Mouse (Mus musculus): ENCODE measurements around the gene Ano6. TPM values are rescaled to one million over a fixed set of nuclear protein-coding genes. Genes with fewer than 3 reads are reported as not detected.

Ano6 gene
- polyA plus RNA-seq, 1 experiment from 2014 or later: 52.3 TPM

GRCm38 (mm10) chr15:95907909-95908308 lies 117.3 kb downstream of the Ano6 start:
- 91% methylated on average over 1 of the region's 1 CpGs for WGBS
- no peak overlapping the region for H3K4me3 ChIP-seq
- no peak for ATAC-seq (ENCODE audit: insufficient number of reproducible peaks, insufficient read depth, low FRiP score, low TSS enrichment, low read depth)

GRCm38 (mm10) chr15:95910099-95910780 lies 119.6 kb downstream of the Ano6 start:
- 73% methylated on average over 3 of the region's 3 CpGs for WGBS
- Histone ChIP-seq H3K4me3 (no peak overlapping the region), H3K36me3 (peaks cover 21% of the 10 kb centered on the region), H3K9ac (no peak overlapping the region), H3K27ac (no peak overlapping the region), H3K9me3 (no peaks in the 10 kb centered on the region), H3K4me1 (peaks cover 15% of the 10 kb centered on the region), H3K27me3 (no peaks in the 10 kb centered on the region), H3K4me2 (no peak overlapping the region)
- ATAC-seq (ENCODE audit: insufficient number of reproducible peaks, insufficient read depth, low FRiP score, low TSS enrichment, low read depth): no peak

More at GRCm38 (mm10) chr15:95907909-95908308, 117.3 kb downstream of the Ano6 start:
- no peak overlapping the region for H3K9ac ChIP-seq
- peaks cover 15% of the 10 kb centered on the region for H3K4me1 ChIP-seq
- no peak overlapping the region for H3K27ac ChIP-seq
- peaks cover 2% of the 10 kb centered on the region; the same call in 1 of the 2 replicates for H3K36me3 ChIP-seq
- H3K27me3 ChIP-seq: no peaks in the 10 kb centered on the region
- H3K4me2 ChIP-seq: no peak overlapping the region
- no peaks in the 10 kb centered on the region for H3K9me3 ChIP-seq

GRCm38 (mm10) chr15:95914963-95915362 lies 124.3 kb downstream of the Ano6 start:
- no peaks in the 10 kb centered on the region for H3K27me3 ChIP-seq
- H3K9me3 ChIP-seq: no peaks in the 10 kb centered on the region
- H3K9ac ChIP-seq: no peak overlapping the region
- no peak overlapping the region for H3K4me3 ChIP-seq
- H3K36me3 ChIP-seq: peaks cover 53% of the 10 kb centered on the region
- no peak overlapping the region for H3K4me2 ChIP-seq
- 88% methylated on average over 3 of the region's 3 CpGs for WGBS
- H3K4me1 ChIP-seq: peaks cover 10% of the 10 kb centered on the region
- H3K27ac ChIP-seq: no peak overlapping the region
- no peak for ATAC-seq (ENCODE audit: insufficient number of reproducible peaks, insufficient read depth, low FRiP score, low TSS enrichment, low read depth)

DNA sequence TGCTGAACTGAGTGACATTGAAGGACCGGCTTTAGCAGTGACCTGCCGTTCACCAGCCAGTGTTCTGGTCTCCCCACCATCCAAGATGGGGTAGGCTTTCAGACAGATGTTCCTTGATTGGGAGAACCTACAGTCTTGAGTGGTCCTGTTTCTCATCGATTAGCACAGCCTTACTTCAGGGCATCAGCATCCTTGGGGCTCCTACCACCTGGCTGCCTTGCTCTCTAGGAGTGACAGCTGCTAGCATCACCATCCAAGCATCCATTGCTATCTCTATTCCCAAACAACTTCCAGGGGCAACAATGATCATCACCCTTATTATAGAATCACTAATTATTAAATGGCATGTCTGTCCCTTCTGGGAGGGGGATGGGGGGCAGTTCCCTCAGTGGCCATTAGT lies 124.8 kb downstream of the Ano6 start:
- no peaks in the 10 kb centered on the region for H3K9me3 ChIP-seq
- 87% methylated on average over 3 of the region's 3 CpGs for WGBS
- H3K4me3 ChIP-seq: no peak overlapping the region
- H3K9ac ChIP-seq: no peak overlapping the region
- H3K4me1 ChIP-seq: peaks cover 13% of the 10 kb centered on the region
- H3K4me2 ChIP-seq: no peak overlapping the region
- no peaks in the 10 kb centered on the region for H3K27me3 ChIP-seq
- H3K27ac ChIP-seq: no peak overlapping the region
- H3K36me3 ChIP-seq: peaks cover 53% of the 10 kb centered on the region
- no peak for ATAC-seq (ENCODE audit: insufficient number of reproducible peaks, insufficient read depth, low FRiP score, low TSS enrichment, low read depth)

DNA sequence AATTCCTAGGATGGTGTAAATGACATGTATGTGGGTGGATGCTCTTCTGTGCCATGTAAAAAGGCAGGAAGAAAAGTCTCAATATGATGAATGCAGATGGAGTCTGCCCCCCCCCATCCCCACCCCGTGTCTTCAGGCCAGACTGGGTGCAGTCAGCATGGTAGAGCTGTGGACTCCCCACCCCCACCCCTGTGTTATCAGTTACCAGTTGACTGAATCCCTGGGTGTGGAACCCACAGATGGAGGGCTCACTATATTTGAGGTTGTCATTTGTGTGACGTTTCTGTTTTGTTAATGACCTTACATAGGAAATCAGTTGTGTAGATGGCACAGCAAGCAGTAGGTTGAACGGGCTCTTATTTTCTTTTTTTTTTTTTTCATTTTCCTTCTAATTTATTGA lies 126.7 kb downstream of the Ano6 start:
- Histone ChIP-seq H3K9ac (no peak overlapping the region), H3K36me3 (peaks cover 60% of the 10 kb centered on the region), H3K4me3 (no peak overlapping the region), H3K4me2 (no peak overlapping the region), H3K9me3 (no peaks in the 10 kb centered on the region), H3K4me1 (peaks cover 16% of the 10 kb centered on the region), H3K27ac (no peak overlapping the region), H3K27me3 (no peaks in the 10 kb centered on the region)
- WGBS: 88% methylated on average over 3 of the region's 3 CpGs
- no peak for ATAC-seq (ENCODE audit: insufficient number of reproducible peaks, insufficient read depth, low FRiP score, low TSS enrichment, low read depth)

DNA sequence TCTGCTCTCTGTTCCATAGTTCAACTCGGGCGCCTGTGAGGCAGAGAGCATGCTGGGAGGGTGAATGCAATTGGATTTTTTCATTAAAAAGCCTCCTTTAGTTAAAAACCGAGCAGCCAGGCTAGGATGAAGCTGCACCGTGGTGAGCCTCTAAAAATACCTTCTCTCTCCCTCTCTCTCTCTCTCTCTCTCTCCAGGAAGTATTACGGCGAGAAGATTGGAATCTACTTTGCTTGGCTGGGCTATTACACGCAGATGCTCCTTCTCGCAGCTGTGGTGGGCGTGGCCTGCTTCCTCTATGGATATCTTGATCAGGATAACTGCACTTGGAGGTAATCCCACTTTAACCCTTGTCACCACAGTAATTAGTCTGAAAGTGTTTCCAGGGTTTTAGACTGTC lies 129.4 kb downstream of the Ano6 start:
- no peak for ATAC-seq (ENCODE audit: insufficient number of reproducible peaks, insufficient read depth, low FRiP score, low TSS enrichment, low read depth)
- H3K27me3 ChIP-seq: no peaks in the 10 kb centered on the region
- no peak overlapping the region for H3K4me3 ChIP-seq
- peaks cover 46% of the 10 kb centered on the region for H3K36me3 ChIP-seq
- 0 out of 2 replicates have a peak overlapping the region, but pooled peaks have one; percentile 44 for H3K27ac ChIP-seq
- H3K9me3 ChIP-seq: no peaks in the 10 kb centered on the region
- 34% methylated on average over 9 of the region's 9 CpGs for WGBS
- H3K4me1 ChIP-seq: peaks cover 20% of the 10 kb centered on the region
- H3K9ac ChIP-seq: no peak overlapping the region
- H3K4me2 ChIP-seq: peak overlapping the region; percentile 11; the same call in 1 of the 2 replicates

DNA sequence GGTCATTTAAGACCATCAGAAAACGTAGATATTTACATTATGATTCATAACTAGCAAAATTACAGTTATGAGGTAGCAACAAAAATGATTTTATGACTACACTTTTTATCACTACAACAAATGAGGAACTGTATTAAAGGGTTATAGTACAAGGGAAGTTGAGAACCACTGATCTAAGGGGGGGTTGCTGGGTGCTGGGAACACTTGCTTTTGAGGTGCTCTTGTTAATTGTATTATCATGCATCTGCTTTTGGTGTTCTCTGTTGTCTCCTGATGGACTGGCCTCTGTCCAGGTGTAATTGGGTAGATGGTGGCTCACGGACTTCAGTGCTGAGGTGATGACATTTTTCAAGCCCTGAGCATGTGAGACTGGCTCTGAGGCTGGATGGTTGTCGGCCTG lies 130.4 kb downstream of the Ano6 start:
- WGBS: 89% methylated on average over 3 of the region's 3 CpGs
- Histone ChIP-seq H3K4me2 (no peak overlapping the region), H3K9me3 (no peaks in the 10 kb centered on the region), H3K4me3 (no peak overlapping the region), H3K27ac (no peak overlapping the region), H3K9ac (no peak overlapping the region), H3K36me3 (peaks cover 35% of the 10 kb centered on the region), H3K4me1 (peaks cover 20% of the 10 kb centered on the region), H3K27me3 (no peaks in the 10 kb centered on the region)
- ATAC-seq (ENCODE audit: insufficient number of reproducible peaks, insufficient read depth, low FRiP score, low TSS enrichment, low read depth): no peak

DNA sequence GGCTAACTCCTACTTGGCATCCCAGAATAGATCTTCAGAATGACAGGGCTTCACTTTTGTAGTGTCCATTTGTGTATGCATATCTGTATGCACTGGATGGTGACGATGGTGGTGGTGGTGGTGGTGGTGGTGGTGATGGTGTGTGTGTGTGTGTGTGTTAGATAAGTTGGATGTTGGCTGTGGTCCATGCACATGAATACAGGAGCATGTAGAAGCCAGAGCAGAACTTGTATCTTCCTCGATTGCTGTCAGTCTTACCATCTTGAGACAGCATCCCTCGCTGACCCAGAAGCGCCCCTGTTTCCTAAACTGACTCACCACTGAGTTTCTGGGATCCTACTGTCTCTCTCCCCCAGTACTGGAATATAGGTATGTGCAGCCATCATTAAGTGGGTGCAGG lies 131.0 kb downstream of the Ano6 start:
- H3K4me3 ChIP-seq: no peak overlapping the region
- peaks cover 30% of the 10 kb centered on the region for H3K36me3 ChIP-seq
- WGBS: 91% methylated on average over 4 of the region's 4 CpGs
- peaks cover 20% of the 10 kb centered on the region for H3K4me1 ChIP-seq
- peak overlapping the region; percentile 23; the same call in 1 of the 2 replicates for H3K27ac ChIP-seq
- H3K9me3 ChIP-seq: no peaks in the 10 kb centered on the region
- no peak for ATAC-seq (ENCODE audit: insufficient number of reproducible peaks, insufficient read depth, low FRiP score, low TSS enrichment, low read depth)
- H3K27me3 ChIP-seq: no peaks in the 10 kb centered on the region
- no peak overlapping the region for H3K4me2 ChIP-seq
- no peak overlapping the region for H3K9ac ChIP-seq

DNA sequence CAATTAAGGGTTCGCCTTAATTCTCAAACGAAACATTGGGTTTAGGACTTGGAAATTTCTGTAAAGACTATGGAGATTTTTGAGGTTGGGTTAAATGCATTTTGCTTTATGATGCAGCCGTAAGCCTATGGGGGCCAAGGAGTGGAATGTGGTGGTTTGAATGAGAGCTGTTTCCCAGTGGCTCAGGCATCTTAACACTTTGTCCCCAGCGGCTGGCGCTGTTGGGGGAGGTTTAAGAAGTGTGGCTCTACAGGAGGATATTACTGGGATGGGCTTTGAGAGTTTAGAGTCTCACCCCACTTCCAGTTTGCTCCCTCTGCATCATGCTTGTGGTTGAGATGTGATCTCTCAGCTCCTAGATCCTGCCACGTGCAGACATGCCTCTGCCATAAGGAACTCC lies 131.9 kb downstream of the Ano6 start:
- H3K4me2 ChIP-seq: no peak overlapping the region
- H3K4me1 ChIP-seq: peaks cover 20% of the 10 kb centered on the region
- peaks cover 26% of the 10 kb centered on the region for H3K36me3 ChIP-seq
- WGBS: 67% methylated on average over 6 of the region's 6 CpGs
- H3K9me3 ChIP-seq: no peaks in the 10 kb centered on the region
- H3K27me3 ChIP-seq: no peaks in the 10 kb centered on the region
- H3K4me3 ChIP-seq: no peak overlapping the region
- no peak for ATAC-seq (ENCODE audit: insufficient number of reproducible peaks, insufficient read depth, low FRiP score, low TSS enrichment, low read depth)
- no peak overlapping the region for H3K9ac ChIP-seq
- peak overlapping the region; percentile 23; the same call in 1 of the 2 replicates for H3K27ac ChIP-seq

DNA sequence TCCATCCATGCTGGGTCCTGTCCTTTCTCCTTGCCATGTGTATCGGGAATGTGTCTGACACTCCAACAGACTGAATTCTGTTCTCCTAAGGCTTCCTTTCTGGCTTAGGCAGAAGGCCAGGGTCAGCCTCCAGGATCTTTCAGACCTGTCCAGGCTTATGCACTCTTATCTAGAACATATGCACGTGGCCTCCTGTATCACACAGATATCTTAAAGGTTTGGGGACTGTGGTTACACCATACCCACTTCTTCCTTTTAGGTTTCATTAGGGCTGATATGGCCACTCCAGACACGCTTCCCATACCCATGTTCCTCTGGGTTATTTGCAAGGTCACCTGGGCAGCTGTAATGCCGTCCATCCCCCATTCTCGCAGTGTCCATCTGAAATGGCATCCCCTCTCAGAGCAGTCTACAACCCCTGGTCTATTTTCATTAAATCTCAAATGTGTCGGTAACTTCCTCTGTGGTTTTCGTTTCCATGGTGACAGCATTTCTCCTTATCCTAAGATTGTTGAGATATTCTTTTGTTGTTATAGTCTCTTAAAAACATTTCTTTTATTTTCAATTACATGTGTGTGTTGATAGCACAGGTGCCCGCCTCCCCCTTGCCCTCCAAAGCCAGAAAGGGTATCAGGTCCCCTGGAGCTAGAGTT lies 134.8 kb downstream of the Ano6 start:
- H3K36me3 ChIP-seq: peaks cover 38% of the 10 kb centered on the region
- no peak overlapping the region for H3K4me3 ChIP-seq
- H3K9ac ChIP-seq: no peak overlapping the region
- no peak overlapping the region for H3K27ac ChIP-seq
- no peak overlapping the region for H3K4me2 ChIP-seq
- no peaks in the 10 kb centered on the region for H3K9me3 ChIP-seq
- WGBS: 85% methylated on average over 8 of the region's 8 CpGs
- peaks cover 10% of the 10 kb centered on the region for H3K4me1 ChIP-seq
- H3K27me3 ChIP-seq: no peaks in the 10 kb centered on the region
- ATAC-seq (ENCODE audit: insufficient number of reproducible peaks, insufficient read depth, low FRiP score, low TSS enrichment, low read depth): no peak

- Histone ChIP-seq H3K9ac (no peak overlapping the region), H3K4me1 (0 out of 2 replicates have a peak, but pooled peaks cover 8% of the 10 kb centered on the region), H3K4me3 (no peak overlapping the region), H3K4me2 (no peak overlapping the region), H3K27me3 (no peaks in the 10 kb centered on the region), H3K27ac (no peak overlapping the region), H3K36me3 (peaks cover 45% of the 10 kb centered on the region), H3K9me3 (no peaks in the 10 kb centered on the region; the same call in 1 of the 2 replicates)
- 84% methylated on average over 6 of the region's 6 CpGs for WGBS
- ATAC-seq (ENCODE audit: insufficient number of reproducible peaks, insufficient read depth, low FRiP score, low TSS enrichment, low read depth): no peak
Measured at GRCm38 (mm10) chr15:95929087-95929486, 138.4 kb downstream of the Ano6 start.
